Mouse (Mus musculus): Measurements from ENCODE around the gene Chrne. TPM values are rescaled to one million over a fixed set of nuclear protein-coding genes. Genes with fewer than 3 reads are reported as not detected.

The Chrne gene
- total RNA-seq (2021) (not detected), polyA plus RNA-seq (2012; rRNA removed) (not detected in 2 replicates)
- long read RNA-seq = 0 reads

DNA sequence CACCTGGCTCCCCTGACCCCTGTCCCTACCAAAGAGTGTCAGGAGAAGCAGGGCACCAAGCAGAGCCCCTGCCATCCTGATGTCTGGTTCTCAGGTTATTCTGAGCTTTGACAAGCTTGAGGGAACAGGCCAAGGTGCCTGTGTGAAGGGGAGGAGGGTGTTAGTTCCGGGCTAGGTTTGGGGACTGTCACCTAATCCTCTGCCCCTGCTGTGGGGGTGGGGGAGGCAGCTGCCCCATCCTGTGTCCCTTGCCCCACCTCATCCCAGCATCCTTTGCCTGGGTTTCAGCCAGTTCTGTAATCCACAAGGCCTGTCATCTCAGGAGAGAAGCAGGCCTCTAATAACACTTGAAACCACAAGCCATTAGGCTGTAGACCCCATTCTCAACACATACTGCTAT is at the start of gene Chrne:
TSS of gene Chrne (minus strand) at position 116 of the 400 bp plus-strand sequence.
- DNase-seq = no peak
- no peak within 1 kb of the TSS for H3K9ac ChIP-seq (ENCODE audit: low read depth, low read length)
- H3K4me1 ChIP-seq (ENCODE audit: control insufficient read depth, insufficient read depth, low read length) = peaks cover 7% of the 10 kb centered on the region
- H3K79me2 ChIP-seq (replicated peaks; ENCODE audit: control insufficient read depth, insufficient read depth, low read length) = no peaks in the 10 kb centered on the region
- no peaks in the 10 kb centered on the region for H3K36me3 ChIP-seq (ENCODE audit: control insufficient read depth, insufficient read depth, low read length)
- H3K4me3 ChIP-seq = no peak within 1 kb of the TSS
- no peaks in the 10 kb centered on the region for H3K27me3 ChIP-seq (ENCODE audit: control insufficient read depth, insufficient read depth, low read length)
- TF ChIP-seq POLR2A (IDR thresholded peaks at IDR 0.05; ENCODE audit: insufficient read depth, low read depth, low read length) = no peak
- no peak for TF ChIP-seq EP300 (IDR thresholded peaks at IDR 0.05; ENCODE audit: insufficient read depth, low read depth, low read length)
- intact Hi-C loops (cut with DNase I) = no loop called here
- WGBS = 46% methylated on average over 1 of the region's 1 CpGs
- no peak within 1 kb of the TSS for H3K27ac ChIP-seq

DNA sequence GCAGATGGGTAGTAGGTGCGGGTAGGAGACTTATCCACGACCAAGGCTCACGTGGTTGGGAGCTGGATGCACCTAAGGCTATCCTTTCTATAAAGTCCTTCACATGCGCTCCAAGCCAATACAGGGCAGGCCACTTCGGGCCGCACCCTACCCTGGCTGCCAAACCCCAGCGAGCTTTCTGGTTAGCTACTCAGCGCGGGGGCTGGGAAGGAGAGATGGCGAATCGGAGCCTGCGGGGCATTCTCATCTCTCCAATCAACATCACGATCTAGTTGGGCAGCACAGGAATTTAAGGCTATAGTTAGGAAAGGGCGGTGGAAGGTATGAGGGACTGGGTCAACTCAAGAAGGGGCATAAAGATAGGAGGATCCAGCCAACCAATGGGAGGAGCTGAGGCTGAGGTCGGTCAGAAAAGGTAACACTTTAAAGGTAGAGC is 49.3 kb upstream of the Chrne start:
- intact Hi-C loops (cut with DNase I) = loop anchor here (2.0 kb wide), 2 partner anchors 14 to 22 kb away; partner anchors contain the start of genes Pfn1, Rnf167 and Slc25a11
- Histone ChIP-seq H3K27ac (peak overlapping the region; percentile 98), H3K4me1 (ENCODE audit: control insufficient read depth, insufficient read depth, low read length) (peaks cover 2% of the 10 kb centered on the region), H3K9ac (ENCODE audit: low read depth, low read length) (peak overlapping the region; percentile 32), H3K27me3 (ENCODE audit: control insufficient read depth, insufficient read depth, low read length) (no peaks in the 10 kb centered on the region), H3K4me3 (peak overlapping the region; percentile 89), H3K36me3 (ENCODE audit: control insufficient read depth, insufficient read depth, low read length) (peaks cover 3% of the 10 kb centered on the region), H3K79me2 (replicated peaks; ENCODE audit: control insufficient read depth, insufficient read depth, low read length) (no peaks in the 10 kb centered on the region)
- no peak for TF ChIP-seq EP300 (IDR thresholded peaks at IDR 0.05; ENCODE audit: insufficient read depth, low read depth, low read length)
- 0 out of 2 replicates have a peak, but pooled peaks have one; percentile 11 for TF ChIP-seq POLR2A (IDR thresholded peaks at IDR 0.05; ENCODE audit: insufficient read depth, low read depth, low read length)
- no peak for TF ChIP-seq CTCF (IDR thresholded peaks at IDR 0.05)
- WGBS = under 1% methylated on average over 15 of the region's 15 CpGs
- DNase-seq = no peak

GRCm38 (mm10) chr11:70667271-70668150 is 48.5 kb upstream of the Chrne start:
- H3K27ac ChIP-seq = peak overlapping the region; percentile 98
- H3K36me3 ChIP-seq (ENCODE audit: control insufficient read depth, insufficient read depth, low read length) = peaks cover 7% of the 10 kb centered on the region
- intact Hi-C loops (cut with DNase I) = loop anchor here (2.0 kb wide), 2 partner anchors 13 to 21 kb away; partner anchors contain the start of genes Pfn1, Rnf167 and Slc25a11
- H3K4me1 ChIP-seq (ENCODE audit: control insufficient read depth, insufficient read depth, low read length) = peaks cover 2% of the 10 kb centered on the region
- WGBS = 56% methylated on average over 14 of the region's 14 CpGs
- no peak for TF ChIP-seq CTCF (IDR thresholded peaks at IDR 0.05)
- TF ChIP-seq EP300 (IDR thresholded peaks at IDR 0.05; ENCODE audit: insufficient read depth, low read depth, low read length) = no peak
- no peak for TF ChIP-seq POLR2A (IDR thresholded peaks at IDR 0.05; ENCODE audit: insufficient read depth, low read depth, low read length)
- no peaks in the 10 kb centered on the region for H3K79me2 ChIP-seq (replicated peaks; ENCODE audit: control insufficient read depth, insufficient read depth, low read length)
- H3K9ac ChIP-seq (ENCODE audit: low read depth, low read length) = no peak overlapping the region
- DNase-seq = no peak
- peak overlapping the region; percentile 89 for H3K4me3 ChIP-seq
- H3K27me3 ChIP-seq (ENCODE audit: control insufficient read depth, insufficient read depth, low read length) = no peaks in the 10 kb centered on the region

DNA sequence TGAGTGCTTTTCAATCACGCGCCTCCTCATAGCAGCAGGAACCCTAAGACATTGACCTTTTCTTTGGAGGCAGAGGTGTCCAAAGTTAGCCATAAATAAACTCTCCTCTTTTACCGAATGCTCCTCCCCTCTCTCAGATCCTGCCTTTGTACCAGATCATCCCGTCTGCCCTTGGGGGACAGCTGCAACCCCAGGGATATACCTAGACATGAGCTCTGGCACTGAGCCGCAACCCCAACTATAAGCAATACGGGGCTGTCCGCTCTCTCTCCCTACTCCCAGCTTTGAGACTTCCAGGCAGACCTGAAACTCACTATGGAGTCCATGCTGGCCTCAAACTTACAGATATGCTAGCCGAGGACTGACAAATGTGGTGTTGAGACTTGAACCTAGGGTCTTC is 47.7 kb upstream of the Chrne start:
- intact Hi-C loops (cut with DNase I) = no loop called here
- Histone ChIP-seq H3K27ac (no peak overlapping the region), H3K79me2 (replicated peaks; ENCODE audit: control insufficient read depth, insufficient read depth, low read length) (no peaks in the 10 kb centered on the region), H3K4me1 (ENCODE audit: control insufficient read depth, insufficient read depth, low read length) (peaks cover 2% of the 10 kb centered on the region), H3K4me3 (no peak overlapping the region), H3K27me3 (ENCODE audit: control insufficient read depth, insufficient read depth, low read length) (no peaks in the 10 kb centered on the region), H3K9ac (ENCODE audit: low read depth, low read length) (no peak overlapping the region), H3K36me3 (ENCODE audit: control insufficient read depth, insufficient read depth, low read length) (peaks cover 13% of the 10 kb centered on the region)
- no peak for DNase-seq
- 83% methylated on average over 8 of the region's 8 CpGs for WGBS
- TF ChIP-seq EP300 (IDR thresholded peaks at IDR 0.05; ENCODE audit: insufficient read depth, low read depth, low read length) = no peak
- TF ChIP-seq CTCF (IDR thresholded peaks at IDR 0.05) = no peak
- no peak for TF ChIP-seq POLR2A (IDR thresholded peaks at IDR 0.05; ENCODE audit: insufficient read depth, low read depth, low read length)

- H3K4me3 ChIP-seq = no peak overlapping the region
- 89% methylated on average over 9 of the region's 9 CpGs for WGBS
- DNase-seq = no peak
- H3K79me2 ChIP-seq (replicated peaks; ENCODE audit: control insufficient read depth, insufficient read depth, low read length) = no peaks in the 10 kb centered on the region
- H3K36me3 ChIP-seq (ENCODE audit: control insufficient read depth, insufficient read depth, low read length) = peaks cover 16% of the 10 kb centered on the region
- H3K9ac ChIP-seq (ENCODE audit: low read depth, low read length) = no peak overlapping the region
- intact Hi-C loops (cut with DNase I) = no loop called here
- H3K4me1 ChIP-seq (ENCODE audit: control insufficient read depth, insufficient read depth, low read length) = peaks cover 2% of the 10 kb centered on the region
- TF ChIP-seq CTCF (IDR thresholded peaks at IDR 0.05) = peak; percentile 19; the same call in 1 of the 2 replicates
- no peak for TF ChIP-seq EP300 (IDR thresholded peaks at IDR 0.05; ENCODE audit: insufficient read depth, low read depth, low read length)
- no peak overlapping the region for H3K27ac ChIP-seq
- H3K27me3 ChIP-seq (ENCODE audit: control insufficient read depth, insufficient read depth, low read length) = no peaks in the 10 kb centered on the region
These were observed 45.7 kb upstream of the Chrne start for GRCm38 (mm10) chr11:70664741-70665140.

- H3K4me3 ChIP-seq = no peak overlapping the region
- TF ChIP-seq EP300 (IDR thresholded peaks at IDR 0.05; ENCODE audit: insufficient read depth, low read depth, low read length) (0 out of 2 replicates have a peak, but pooled peaks have one; percentile 25), POLR2A (IDR thresholded peaks at IDR 0.05; ENCODE audit: insufficient read depth, low read depth, low read length) (peak; percentile 39; the same call in 1 of the 2 replicates), CTCF (IDR thresholded peaks at IDR 0.05) (no peak)
- H3K9ac ChIP-seq (ENCODE audit: low read depth, low read length) = no peak overlapping the region
- H3K36me3 ChIP-seq (ENCODE audit: control insufficient read depth, insufficient read depth, low read length) = peaks cover 16% of the 10 kb centered on the region
- peak overlapping the region; percentile 55; the same call in 1 of the 2 replicates for H3K27ac ChIP-seq
- WGBS = 65% methylated on average over 6 of the region's 6 CpGs
- H3K4me1 ChIP-seq (ENCODE audit: control insufficient read depth, insufficient read depth, low read length) = peaks cover 2% of the 10 kb centered on the region
- no peaks in the 10 kb centered on the region for H3K27me3 ChIP-seq (ENCODE audit: control insufficient read depth, insufficient read depth, low read length)
- no peaks in the 10 kb centered on the region for H3K79me2 ChIP-seq (replicated peaks; ENCODE audit: control insufficient read depth, insufficient read depth, low read length)
- peak in 1 of 2 experiments; percentile 73 for DNase-seq
- intact Hi-C loops (cut with DNase I) = no loop called here
These were observed 44.9 kb upstream of the Chrne start for GRCm38 (mm10) chr11:70663957-70664356.
